Mouse (Mus musculus) cerebellum, adult 11 months (tissue): Measurements from ENCODE around the gene Opa1.

Experiments used
- DNase-seq: peaks from one replicate; pipeline ENCODE4 v3.0.0; 2022

Opa1 gene

GRCm38 (mm10) chr16:29656901-29657300, 77.8 kb downstream of the Opa1 start:
- DNase-seq: no peak

- no peak for DNase-seq
Measured at GRCm38 (mm10) chr16:29657650-29658548, 78.8 kb downstream of the Opa1 start.

- no peak for DNase-seq
Measured at GRCm38 (mm10) chr16:29659101-29659810, 80.1 kb downstream of the Opa1 start.

GRCm38 (mm10) chr16:29663042-29663758, 84.1 kb downstream of the Opa1 start:
- no peak for DNase-seq

GRCm38 (mm10) chr16:29664392-29664791, 85.3 kb downstream of the Opa1 start:
- no peak for DNase-seq

GRCm38 (mm10) chr16:29666991-29667701, 88.0 kb downstream of the Opa1 start:
- DNase-seq: no peak

- DNase-seq: no peak
Measured at GRCm38 (mm10) chr16:29667702-29668061, 88.5 kb downstream of the Opa1 start.

- DNase-seq: no peak
Measured at GRCm38 (mm10) chr16:29668451-29668850, 89.3 kb downstream of the Opa1 start.

GRCm38 (mm10) chr16:29670806-29671205, 91.7 kb downstream of the Opa1 start:
- DNase-seq: no peak

- DNase-seq: no peak
Measured at GRCm38 (mm10) chr16:29673230-29673629, 94.1 kb downstream of the Opa1 start.

- no peak for DNase-seq
Measured at GRCm38 (mm10) chr16:29679607-29680006, 100.5 kb downstream of the Opa1 start.

- no peak for DNase-seq
Measured at GRCm38 (mm10) chr16:29680548-29681175, 101.5 kb downstream of the Opa1 start.

- DNase-seq: no peak
Measured at GRCm38 (mm10) chr16:29682555-29683431, 103.7 kb downstream of the Opa1 start.

GRCm38 (mm10) chr16:29683563-29683962, 104.4 kb downstream of the Opa1 start:
- no peak for DNase-seq

GRCm38 (mm10) chr16:29684111-29684510, 105.0 kb downstream of the Opa1 start:
- DNase-seq: no peak

- no peak for DNase-seq
Measured at GRCm38 (mm10) chr16:29684641-29685040, 105.5 kb downstream of the Opa1 start.

- no peak for DNase-seq
Measured at GRCm38 (mm10) chr16:29686141-29686540, 107.0 kb downstream of the Opa1 start.

GRCm38 (mm10) chr16:29687987-29688885, 109.1 kb downstream of the Opa1 start:
- DNase-seq: no peak

GRCm38 (mm10) chr16:29689187-29689819, 110.2 kb downstream of the Opa1 start:
- DNase-seq: no peak
